Mouse (Mus musculus): Measurements from ENCODE around the gene Acadvl.

Gene Acadvl

DNA sequence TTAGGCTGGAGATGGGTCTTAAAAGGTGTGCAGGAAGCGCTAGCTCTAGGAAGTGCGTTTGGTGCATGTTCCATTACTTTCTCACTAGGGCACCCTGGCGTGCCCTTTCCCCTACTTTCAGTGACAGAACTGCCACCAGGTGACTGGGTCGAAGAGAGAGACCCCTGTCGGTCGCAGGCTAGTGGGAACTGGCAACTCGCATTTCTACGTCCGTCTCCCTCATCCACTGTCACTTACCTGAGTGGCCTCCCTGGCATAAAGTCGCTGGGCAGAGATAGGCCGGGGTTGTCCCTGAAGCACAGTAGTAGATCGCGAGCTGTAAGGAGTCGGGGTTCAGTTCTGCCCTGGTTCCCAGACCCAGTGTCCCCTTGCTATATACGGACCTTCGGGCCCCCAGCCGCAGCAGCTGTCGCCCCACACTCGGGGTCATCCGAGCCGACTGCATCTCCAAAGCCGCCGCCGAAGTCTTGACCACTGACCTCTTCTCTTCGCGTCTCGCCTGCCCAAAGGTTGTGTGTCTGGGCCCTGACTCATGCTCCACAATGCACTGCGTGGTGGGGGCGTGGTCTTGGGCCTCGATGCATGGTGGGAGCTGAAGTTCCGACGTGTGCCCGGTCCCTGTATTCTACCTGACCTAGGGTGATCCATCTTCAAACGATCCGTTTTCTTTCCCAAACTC lies at the start of gene Acadvl:
TSS of gene Acadvl (minus strand) at position 532 of the 679 bp plus-strand sequence.
- DNase-seq (ENCODE audit: low spot score), result peak; percentile 98

DNA sequence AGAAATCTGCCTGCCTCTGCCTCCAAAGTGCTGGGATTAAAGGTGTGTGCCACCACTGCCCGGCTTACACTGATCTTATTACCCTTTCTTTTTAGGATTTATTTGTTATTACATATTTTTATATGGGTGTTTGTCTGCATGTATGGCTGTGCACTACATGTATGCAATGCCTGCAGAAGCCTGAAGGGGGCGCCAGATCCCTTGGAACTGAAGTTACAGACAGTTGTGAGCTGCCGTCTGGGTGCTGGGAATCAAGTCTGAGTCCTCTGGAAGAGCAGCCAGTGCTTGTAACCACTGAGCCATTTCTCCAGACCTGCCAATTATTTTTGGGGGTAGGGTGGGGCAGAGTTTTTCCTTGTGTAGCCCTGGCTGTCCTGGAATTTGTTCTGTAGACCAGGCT lies 47.8 kb upstream of the Acadvl start:
- DNase-seq (ENCODE audit: low spot score), result no peak

DNA sequence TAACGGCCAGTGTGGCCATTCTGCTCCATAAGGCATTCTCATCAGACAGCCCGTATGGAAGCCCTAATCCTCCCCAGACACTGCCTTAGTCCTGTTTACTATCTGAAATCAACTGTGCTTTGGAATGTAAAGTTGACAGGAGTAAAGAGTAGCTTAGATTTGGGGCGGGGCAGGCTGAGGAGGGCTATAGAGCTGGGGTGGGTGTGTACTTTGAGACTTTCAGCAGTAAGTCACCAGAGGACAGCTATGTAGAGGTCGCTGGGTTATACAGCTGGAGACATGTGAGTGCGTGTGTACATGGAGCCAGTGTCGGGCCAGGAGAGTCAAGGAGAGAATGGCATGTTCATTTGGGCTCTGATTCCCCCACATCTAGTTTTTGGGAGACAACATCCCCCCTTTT lies 44.7 kb upstream of the Acadvl start:
- no peak for DNase-seq (ENCODE audit: low spot score)

DNA sequence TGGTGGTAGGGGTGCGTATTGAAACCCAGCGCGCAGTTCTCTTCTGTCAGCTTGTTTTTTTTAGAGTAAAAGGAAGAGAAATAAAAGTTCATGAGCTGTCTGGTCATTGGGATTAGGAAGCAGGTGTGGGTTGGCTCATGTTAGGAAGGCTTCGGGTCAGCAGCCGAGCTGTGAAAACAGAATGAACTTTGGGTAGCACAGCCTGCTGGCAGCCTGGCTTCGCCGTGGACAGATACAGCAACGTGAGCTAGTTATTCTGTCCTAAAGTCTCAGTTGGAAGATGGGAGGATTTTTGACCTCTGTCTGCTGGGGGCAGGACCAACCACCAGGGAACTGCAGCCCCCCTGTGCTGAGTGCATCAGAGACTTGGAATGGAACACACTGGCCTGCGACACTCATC lies 42.6 kb upstream of the Acadvl start:
- DNase-seq (ENCODE audit: low spot score), result no peak

DNA sequence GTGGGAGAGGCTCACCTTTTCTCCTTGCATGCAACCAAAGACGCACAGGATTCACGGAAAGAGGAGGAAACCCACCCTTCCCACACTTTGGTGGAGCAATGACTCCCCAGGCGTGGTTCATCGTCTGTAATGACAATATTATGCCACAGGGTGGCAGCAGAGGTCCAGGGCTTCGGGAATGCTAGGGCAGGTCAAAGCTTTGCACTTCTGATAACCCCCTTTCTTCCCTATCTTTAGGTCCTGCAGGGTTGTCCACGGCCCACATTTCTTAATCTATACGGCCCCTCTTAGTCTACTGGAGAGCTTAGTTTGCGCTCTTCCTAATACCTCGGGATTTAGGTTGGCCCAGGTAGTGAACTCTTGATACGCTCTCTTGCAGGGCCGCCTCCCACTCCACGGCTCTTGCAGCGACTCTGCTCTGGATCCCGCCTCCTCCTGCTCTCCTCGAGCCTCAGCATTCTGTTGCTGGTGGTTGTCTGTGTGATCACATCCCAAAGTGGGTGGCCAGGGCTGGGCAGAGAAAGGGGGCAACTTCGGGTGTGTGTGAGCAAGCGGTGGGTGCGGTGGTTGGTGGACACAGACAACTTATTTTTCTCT lies 40.5 kb upstream of the Acadvl start:
- DNase-seq (ENCODE audit: low spot score), result peak; percentile 83

DNA sequence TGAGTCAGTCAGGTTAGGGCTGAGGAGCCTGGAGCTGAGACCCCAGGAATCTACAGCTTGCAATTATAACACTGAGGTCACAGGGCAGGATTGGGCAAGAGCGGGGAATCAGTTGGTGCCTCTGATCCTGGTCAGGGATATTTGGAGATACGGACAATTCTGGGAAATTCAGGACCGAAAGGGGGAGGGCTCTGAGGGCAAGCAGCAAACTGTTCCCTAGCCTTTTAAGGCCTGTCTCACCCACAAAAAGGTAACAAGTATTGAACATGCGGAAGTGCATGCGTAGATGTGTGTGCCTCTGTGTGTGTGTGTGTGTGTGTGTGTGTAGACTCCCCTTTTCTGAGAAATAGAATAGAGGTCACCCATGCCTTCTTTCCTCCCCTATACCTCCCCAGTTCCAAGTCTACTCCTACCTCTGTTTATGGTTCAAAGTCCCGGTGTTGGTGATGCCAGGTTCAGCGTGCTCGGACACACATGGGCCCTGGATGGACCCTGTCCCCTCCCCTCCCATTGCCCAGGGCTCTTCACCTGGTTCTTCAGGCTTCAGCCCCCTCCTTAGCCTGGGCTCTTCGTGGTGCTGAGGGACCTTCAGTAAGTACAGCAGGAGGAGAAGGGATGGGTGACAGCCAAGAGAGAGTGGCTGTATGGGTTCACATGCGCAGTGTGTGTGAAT lies 38.8 kb upstream of the Acadvl start, which contains the start of gene Asgr1:
TSS of gene Asgr1 (plus strand) at position 188 of the 673 bp plus-strand sequence.
- no peak for DNase-seq (ENCODE audit: low spot score)

DNA sequence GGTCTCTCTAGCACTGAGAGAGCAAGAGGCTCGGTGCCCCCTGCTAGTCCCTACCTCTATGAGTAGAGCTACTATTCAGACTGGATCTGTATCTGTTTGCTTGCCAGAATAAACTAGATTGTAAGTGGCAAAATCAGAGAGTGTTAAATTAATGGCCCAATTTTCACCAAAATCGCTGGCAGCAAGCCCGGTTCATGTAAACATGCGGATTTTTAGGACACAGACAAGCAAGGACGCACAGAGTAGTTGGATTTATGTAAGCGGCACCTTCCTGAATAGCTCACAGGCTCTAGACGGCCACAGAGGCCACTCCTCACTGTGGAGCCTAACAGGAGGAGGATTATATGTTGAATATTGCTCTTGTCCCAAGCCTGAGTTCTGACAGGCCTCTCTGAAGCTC lies 37.9 kb upstream of the Acadvl start:
- DNase-seq (ENCODE audit: low spot score), result no peak

DNA sequence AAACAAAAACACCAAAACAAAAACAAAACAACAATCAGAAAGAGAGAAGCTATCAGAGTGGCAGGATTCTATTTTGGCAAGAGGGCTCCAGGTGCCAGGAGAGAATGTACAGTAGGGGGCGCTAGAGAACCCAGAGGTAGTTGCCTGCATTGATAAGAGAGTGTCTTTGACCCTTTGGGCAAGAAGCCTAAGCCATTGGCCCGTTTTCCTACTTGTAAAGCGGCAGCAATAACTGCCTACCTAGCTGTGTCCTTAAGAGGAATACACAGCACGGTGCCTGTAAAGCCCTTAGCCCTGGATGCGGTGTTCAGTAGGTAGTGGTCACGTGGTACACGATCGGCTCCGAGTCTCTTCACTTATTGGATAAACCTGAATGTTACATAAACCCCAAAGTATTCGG lies 34.6 kb upstream of the Acadvl start:
- peak; percentile 4 for DNase-seq (ENCODE audit: low spot score)

DNA sequence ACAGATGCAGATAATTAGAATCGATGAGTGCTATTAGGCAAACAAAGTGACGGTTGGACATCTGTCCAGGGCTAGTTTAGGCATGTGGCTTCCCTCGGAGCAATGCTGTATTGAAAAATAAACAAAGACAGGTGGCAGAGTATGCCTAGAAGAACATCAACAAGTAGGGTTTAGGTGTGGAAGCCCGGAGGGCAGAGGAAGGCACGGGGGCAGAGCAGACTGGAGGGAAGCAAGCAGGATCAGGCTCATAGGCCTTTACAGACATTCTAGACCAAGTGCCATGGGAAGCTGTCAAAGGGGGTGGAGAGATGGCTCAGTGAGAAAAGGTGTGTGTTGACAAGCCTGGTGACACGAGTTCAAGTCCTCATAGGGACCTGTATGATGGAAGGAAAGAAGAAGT lies 34.2 kb upstream of the Acadvl start:
- DNase-seq (ENCODE audit: low spot score), result no peak

DNA sequence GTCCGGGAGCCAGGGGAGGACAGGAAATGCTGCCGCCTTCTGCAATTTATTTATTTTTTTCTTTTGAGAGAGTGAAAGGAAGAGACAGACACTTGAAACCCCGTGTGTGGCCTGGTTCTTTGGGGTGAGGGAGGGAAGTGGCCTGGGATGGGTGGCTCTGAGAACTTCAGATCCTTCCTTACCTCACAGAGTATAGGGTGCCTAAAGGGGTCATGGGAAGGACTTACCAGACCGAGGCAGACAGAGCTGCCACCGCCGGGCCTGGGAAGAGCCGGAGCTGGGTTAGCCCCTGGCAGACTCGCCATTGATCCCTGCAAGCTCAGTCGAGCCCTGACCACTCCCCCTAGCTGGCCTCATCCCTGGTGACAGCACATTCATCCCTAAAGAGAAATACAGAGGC lies 30.2 kb upstream of the Acadvl start:
- peak; percentile 35 for DNase-seq (ENCODE audit: low spot score)

DNA sequence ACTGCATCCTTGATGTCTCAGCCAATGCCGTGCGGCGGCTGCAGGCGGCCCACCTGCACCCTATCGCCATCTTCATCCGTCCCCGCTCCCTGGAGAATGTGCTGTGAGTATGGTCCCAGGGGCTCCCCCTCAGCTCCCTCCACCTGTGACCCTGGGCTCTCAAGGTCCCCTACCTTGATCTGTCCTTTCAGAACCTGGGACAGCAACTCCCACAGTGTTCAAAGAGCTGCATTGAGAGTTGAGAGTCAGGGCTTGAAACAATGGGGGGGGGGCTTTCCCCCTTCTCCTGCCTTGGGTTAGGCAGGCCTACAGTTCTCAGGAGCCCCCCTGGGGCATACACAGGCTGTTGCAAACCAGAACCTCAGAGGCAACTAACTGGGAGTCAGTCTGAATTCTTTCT lies 28.5 kb upstream of the Acadvl start:
- DNase-seq (ENCODE audit: low spot score), result no peak

DNA sequence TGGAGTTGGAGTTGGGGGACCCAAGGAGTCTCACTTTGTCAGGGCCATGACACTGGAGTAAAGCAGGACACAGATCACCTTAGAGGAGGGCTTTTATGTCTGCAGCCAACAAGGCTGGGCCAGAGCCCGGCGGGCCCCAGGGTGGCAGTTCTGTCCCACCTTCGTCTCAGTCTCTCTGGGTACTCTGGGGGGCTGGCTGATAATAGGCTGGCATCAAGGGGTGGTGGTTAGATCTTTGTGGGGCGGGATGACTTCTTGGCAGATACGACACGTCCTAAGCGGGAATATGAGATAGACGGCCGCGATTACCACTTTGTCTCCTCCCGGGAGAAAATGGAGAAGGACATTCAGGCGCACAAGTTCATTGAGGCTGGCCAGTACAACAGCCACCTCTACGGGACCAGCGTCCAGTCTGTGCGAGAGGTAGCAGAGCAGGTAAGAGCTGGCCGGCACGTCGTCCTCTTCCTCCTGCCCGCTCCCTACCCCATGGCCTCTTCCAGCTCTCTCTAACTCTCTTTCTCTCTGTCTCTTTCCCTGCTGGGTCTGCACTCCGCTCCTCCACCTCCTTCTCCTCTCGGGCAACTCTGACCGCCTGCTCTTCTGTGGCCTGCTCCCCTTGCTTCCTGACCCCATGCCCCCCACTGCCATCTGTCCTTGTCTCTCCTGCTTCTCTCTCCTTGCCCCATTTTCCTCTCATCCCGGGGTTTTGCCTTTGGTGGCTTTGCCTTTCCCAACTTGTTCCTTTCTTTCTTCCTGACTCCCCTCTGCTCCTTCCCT lies 27.3 kb upstream of the Acadvl start:
- DNase-seq (ENCODE audit: low spot score), result no peak

DNA sequence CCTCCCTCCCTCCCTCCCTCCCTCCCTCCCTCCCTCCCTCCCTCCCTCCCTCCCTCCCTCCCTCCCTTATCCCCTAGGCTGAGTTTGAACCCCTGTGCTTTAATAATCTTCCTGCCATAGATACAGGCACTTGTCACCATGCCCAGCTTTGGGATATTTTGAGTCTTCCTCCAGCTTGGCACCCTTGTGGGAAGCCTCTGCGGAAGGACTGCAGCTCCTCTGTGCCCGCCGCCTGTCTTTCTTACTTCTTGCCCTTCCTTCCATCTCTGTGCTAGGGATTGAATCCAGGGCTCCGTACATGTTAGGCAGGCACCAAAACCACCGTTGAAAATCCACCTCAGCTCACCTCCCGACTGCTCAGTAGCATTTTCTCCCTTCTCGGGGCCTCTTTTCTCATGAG lies 25.0 kb upstream of the Acadvl start:
- DNase-seq (ENCODE audit: low spot score), result no peak

DNA sequence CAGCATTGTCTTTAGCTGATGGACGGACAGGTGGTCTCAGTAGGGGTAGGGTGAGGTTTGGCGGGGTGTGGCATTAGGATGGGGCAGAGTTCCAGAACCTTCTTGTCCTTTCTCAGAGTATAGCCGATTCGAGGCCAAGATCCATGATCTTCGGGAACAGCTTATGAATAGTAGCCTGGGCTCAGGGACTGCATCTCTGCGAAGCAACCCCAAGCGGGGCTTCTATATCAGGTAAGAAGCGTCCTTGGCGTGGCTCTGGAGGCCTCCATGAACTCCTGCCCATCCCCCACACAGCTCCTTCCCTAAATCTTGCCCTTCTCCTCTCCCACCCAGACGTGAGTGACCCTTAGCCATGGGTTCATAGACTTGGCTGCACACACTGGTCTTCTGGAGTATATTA lies 24.4 kb upstream of the Acadvl start:
- DNase-seq (ENCODE audit: low spot score), result no peak

DNA sequence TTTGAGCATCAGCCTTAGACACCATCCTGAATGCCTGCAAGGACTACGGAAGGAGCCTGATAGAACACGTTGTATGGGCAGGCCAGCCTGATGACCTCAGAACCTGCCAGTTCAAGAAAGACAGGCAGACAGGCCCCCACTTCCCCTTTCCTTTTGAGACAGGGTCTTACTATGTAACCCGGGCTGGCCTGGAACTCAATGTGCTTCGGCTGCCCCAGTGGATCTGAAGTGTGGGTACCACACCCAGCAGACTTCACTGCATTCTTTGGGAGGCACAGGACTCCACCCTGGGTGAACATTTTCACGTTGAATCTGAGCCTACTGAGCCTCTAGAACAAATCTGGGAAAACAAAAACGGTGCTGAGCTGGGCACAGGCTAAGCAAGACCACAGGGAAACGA lies 23.0 kb upstream of the Acadvl start:
- DNase-seq (ENCODE audit: low spot score), result no peak

DNA sequence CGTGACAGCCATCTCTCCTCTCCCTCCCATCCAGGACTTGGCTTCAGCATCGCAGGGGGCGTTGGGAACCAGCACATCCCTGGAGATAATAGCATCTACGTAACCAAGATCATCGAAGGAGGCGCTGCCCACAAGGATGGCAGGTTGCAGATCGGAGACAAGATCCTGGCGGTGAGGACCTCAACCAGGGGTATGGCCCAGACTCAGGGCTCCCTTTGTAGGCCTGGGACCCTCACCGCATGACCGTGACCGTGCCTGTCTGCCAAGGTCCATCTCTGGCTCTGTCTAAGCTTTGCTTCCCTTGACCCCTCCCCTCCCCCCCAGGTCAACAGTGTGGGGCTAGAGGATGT lies 16.1 kb upstream of the Acadvl start:
- no peak for DNase-seq (ENCODE audit: low spot score)

DNA sequence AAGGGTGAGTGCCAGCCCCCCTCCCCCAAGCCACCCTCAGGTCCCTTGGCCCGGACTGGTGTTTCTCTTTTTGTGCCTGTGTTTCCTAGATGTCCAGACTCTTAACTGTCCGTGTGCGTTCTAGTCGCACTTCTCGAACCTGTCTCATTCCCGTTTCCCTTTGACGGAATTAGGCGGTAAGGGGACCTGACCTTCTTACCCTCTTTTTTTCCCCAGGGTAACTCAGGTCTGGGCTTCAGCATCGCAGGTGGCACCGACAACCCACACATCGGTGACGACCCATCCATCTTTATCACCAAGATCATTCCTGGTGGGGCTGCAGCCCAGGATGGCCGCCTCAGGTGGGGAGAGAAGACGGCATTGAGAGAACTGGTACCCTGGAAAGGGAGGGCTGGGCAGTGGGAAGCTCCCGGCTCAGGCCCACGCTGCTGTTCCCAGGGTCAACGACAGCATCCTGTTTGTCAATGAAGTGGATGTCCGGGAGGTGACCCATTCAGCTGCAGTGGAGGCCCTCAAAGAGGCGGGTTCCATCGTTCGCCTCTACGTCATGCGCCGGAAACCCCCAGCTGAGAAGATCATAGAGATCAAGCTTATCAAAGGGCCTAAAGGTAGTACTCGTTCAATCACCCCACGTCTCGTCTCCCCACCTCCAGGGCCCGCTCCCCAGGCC lies 15.6 kb upstream of the Acadvl start:
- no peak for DNase-seq (ENCODE audit: low spot score)

DNA sequence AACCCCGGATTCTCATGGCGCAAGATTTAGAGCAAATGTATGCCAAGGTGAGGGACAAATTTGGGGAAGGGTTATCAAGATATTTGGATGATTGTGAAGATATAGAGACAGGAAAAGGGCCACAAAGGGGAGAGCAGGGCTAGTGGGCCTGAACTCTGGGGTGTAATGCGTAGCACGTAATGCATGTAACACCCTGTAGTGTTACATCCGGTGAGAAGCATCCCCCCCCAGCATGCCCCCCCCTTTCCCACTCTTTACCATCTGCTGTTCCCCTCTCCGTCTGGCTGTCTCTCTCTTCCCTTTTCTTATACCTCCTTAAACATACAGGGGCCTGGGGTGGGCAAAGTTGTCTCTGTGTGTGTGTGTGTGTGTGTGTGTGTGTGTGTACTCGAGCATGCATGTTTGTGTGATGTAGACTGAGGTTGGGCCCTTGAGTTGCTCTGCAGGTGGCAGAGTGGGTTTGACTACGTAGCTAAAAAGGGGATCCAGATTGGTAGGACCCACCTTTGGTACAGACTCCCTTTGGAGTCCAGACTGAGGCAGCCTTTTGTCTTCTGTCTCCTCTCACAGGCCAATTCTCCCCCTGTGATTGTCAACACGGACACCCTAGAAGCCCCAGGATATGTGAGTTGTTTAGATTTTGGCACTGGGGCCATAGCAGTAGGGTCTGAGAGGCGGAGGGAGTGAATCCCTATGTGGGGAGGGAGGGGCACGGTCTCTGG lies 14.8 kb upstream of the Acadvl start:
- DNase-seq (ENCODE audit: low spot score), result no peak

DNA sequence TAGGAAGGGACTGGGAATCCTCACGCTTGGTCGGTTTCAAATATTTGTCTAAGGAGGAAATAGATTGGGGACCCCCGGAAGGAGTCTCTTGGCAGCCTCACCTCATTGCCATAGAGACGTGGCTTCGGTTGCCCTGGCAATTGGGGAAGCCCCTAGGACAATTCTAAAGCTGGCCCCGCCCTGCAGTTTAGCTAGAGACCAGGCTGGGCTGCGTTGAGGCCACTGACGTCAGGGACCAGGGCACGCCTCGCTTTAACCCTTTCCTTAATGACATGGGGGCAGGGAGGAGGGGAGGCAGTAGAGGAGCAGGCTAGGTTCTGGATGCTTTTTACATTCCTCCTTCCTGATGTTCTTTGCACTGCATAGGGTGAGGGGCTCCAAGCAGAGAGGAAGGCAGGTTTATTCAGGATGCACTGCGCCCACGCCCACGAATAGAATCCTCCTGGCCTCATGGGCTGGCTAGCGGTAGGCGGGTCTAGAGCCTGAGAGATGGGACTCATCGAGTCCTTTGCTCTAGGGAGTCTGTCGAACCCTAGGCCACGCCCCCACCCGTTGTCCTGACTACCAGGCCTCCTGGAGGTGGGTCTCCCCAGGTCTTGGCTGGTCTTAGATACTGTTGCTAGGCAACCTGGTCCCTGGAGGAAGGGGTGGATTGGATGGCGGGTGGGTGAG lies 14.1 kb upstream of the Acadvl start:
- peak; percentile 99 for DNase-seq (ENCODE audit: low spot score)

DNA sequence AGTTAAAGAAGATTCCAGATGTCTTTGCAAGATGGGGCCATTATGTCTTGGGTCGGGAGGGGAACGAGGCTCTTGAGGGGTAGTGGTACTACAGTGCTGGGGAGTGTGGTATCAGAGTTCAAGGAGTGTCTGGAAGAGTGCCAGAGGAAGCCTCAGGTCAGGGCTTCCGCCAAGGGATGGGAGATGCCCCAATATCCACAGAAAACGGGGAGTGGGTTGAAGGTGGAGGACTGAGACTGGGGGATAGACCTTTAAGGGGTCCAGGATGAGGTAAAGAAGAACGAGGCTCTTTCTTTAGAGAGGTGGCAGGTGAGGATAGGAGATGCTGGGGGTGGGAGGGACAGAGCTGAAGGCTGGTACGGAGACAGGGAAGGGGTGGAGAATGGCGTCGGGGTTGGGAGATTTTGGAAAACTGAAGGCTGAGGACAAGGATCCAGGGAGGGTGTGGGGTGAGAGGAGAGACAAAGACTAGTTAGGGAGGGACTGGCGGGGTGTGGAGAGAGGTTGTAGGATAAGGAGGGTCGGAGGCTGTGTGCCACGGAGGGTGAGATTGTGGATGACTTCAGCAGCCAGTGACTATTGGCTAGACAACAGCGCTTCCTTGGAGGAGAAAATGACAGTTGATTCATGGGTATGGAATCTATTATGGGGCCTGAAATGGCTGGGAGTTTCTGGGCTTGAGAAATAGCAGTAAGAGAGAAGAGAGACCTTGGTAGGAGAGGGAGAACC lies 13.4 kb upstream of the Acadvl start:
- no peak for DNase-seq (ENCODE audit: low spot score)
